Mouse (Mus musculus): ENCODE data around the gene Commd4. TPM values are rescaled to one million over a fixed set of nuclear protein-coding genes. Genes with fewer than 3 reads are reported as not detected.
A peak's percentile ranks its signal among the peaks of the same experiment; 100 is the strongest.

Gene Commd4
- polyA plus RNA-seq, 1 experiment from 2014 or later, result 191 TPM

- ATAC-seq (no peak), DNase-seq (ENCODE audit: low spot score) (peak; percentile 33)
- Histone ChIP-seq H3K9me3 (replicated peaks; ENCODE audit: control insufficient read depth, low read length) (no peaks in the 10 kb centered on the region), H3K4me2 (ENCODE audit: low read length) (no peak overlapping the region), H3K27ac (ENCODE audit: low read depth, low read length) (no peak overlapping the region), H3K36me3 (ENCODE audit: control insufficient read depth, insufficient read depth, low read length) (no peaks in the 10 kb centered on the region), H3K4me3 (ENCODE audit: low read depth, low read length) (no peak overlapping the region), H3K9ac (ENCODE audit: low read length) (no peak overlapping the region), H3K27me3 (replicated peaks; ENCODE audit: control insufficient read depth, insufficient read depth, low read length) (no peaks in the 10 kb centered on the region), H3K4me1 (ENCODE audit: control insufficient read depth, insufficient read depth, low read length) (peaks cover 2% of the 10 kb centered on the region; the same call in 1 of the 2 replicates)
- 13% methylated on average over 3 of the region's 3 CpGs for WGBS
Measured at GRCm38 (mm10) chr9:57162496-57162895, 4.4 kb upstream of the Commd4 start.

- H3K4me1 ChIP-seq (ENCODE audit: control insufficient read depth, insufficient read depth, low read length), result peaks cover 6% of the 10 kb centered on the region; the same call in 1 of the 2 replicates
- WGBS, result 39% methylated on average over 11 of the region's 11 CpGs
- no peaks in the 10 kb centered on the region for H3K9me3 ChIP-seq (replicated peaks; ENCODE audit: control insufficient read depth, low read length)
- DNase-seq (ENCODE audit: low spot score) (no peak), ATAC-seq (peak; percentile 27)
- H3K9ac ChIP-seq (ENCODE audit: low read length), result peak overlapping the region; percentile 72
- no peaks in the 10 kb centered on the region for H3K27me3 ChIP-seq (replicated peaks; ENCODE audit: control insufficient read depth, insufficient read depth, low read length)
- 0 out of 2 replicates have a peak, but pooled peaks cover 3% of the 10 kb centered on the region for H3K36me3 ChIP-seq (ENCODE audit: control insufficient read depth, insufficient read depth, low read length)
- peak overlapping the region; percentile 60 for H3K4me3 ChIP-seq (ENCODE audit: low read depth, low read length)
- H3K4me2 ChIP-seq (ENCODE audit: low read length), result peak overlapping the region; percentile 65
- no peak overlapping the region; the same call in 1 of the 2 replicates for H3K27ac ChIP-seq (ENCODE audit: low read depth, low read length)
Measured at GRCm38 (mm10) chr9:57158506-57158905, 375 bp upstream of the Commd4 start.

GRCm38 (mm10) chr9:57157499-57157898 is 632 bp downstream of the Commd4 start:
- ATAC-seq (no peak), DNase-seq (ENCODE audit: low spot score) (no peak)
- Histone ChIP-seq H3K4me1 (ENCODE audit: control insufficient read depth, insufficient read depth, low read length) (peaks cover 6% of the 10 kb centered on the region; the same call in 1 of the 2 replicates), H3K4me2 (ENCODE audit: low read length) (peak overlapping the region; percentile 65), H3K27me3 (replicated peaks; ENCODE audit: control insufficient read depth, insufficient read depth, low read length) (no peaks in the 10 kb centered on the region), H3K9ac (ENCODE audit: low read length) (peak overlapping the region; percentile 72), H3K27ac (ENCODE audit: low read depth, low read length) (no peak overlapping the region), H3K36me3 (ENCODE audit: control insufficient read depth, insufficient read depth, low read length) (0 out of 2 replicates have a peak, but pooled peaks cover 3% of the 10 kb centered on the region), H3K9me3 (replicated peaks; ENCODE audit: control insufficient read depth, low read length) (no peaks in the 10 kb centered on the region), H3K4me3 (ENCODE audit: low read depth, low read length) (peak overlapping the region; percentile 60)
- 32% methylated on average over 13 of the region's 13 CpGs for WGBS

- Histone ChIP-seq H3K27ac (ENCODE audit: low read depth, low read length) (no peak overlapping the region), H3K9ac (ENCODE audit: low read length) (no peak overlapping the region), H3K27me3 (replicated peaks; ENCODE audit: control insufficient read depth, insufficient read depth, low read length) (no peaks in the 10 kb centered on the region), H3K36me3 (ENCODE audit: control insufficient read depth, insufficient read depth, low read length) (0 out of 2 replicates have a peak, but pooled peaks cover 3% of the 10 kb centered on the region), H3K4me2 (ENCODE audit: low read length) (peak overlapping the region; percentile 65), H3K4me1 (ENCODE audit: control insufficient read depth, insufficient read depth, low read length) (peaks cover 6% of the 10 kb centered on the region; the same call in 1 of the 2 replicates), H3K9me3 (replicated peaks; ENCODE audit: control insufficient read depth, low read length) (no peaks in the 10 kb centered on the region), H3K4me3 (ENCODE audit: low read depth, low read length) (no peak overlapping the region)
- no peak for ATAC-seq
- WGBS, result 85% methylated on average over 8 of the region's 8 CpGs
- no peak for DNase-seq (ENCODE audit: low spot score)
Measured at GRCm38 (mm10) chr9:57156823-57157222, 1.3 kb downstream of the Commd4 start.

GRCm38 (mm10) chr9:57156383-57156782 is 1.7 kb downstream of the Commd4 start:
- no peak overlapping the region for H3K4me2 ChIP-seq (ENCODE audit: low read length)
- no peak for DNase-seq (ENCODE audit: low spot score)
- 0 out of 2 replicates have a peak, but pooled peaks cover 3% of the 10 kb centered on the region for H3K36me3 ChIP-seq (ENCODE audit: control insufficient read depth, insufficient read depth, low read length)
- H3K27ac ChIP-seq (ENCODE audit: low read depth, low read length), result no peak overlapping the region
- H3K4me3 ChIP-seq (ENCODE audit: low read depth, low read length), result no peak overlapping the region
- H3K9ac ChIP-seq (ENCODE audit: low read length), result no peak overlapping the region
- no peaks in the 10 kb centered on the region for H3K9me3 ChIP-seq (replicated peaks; ENCODE audit: control insufficient read depth, low read length)
- no peaks in the 10 kb centered on the region for H3K27me3 ChIP-seq (replicated peaks; ENCODE audit: control insufficient read depth, insufficient read depth, low read length)
- H3K4me1 ChIP-seq (ENCODE audit: control insufficient read depth, insufficient read depth, low read length), result peaks cover 6% of the 10 kb centered on the region; the same call in 1 of the 2 replicates
- no peak for ATAC-seq
- WGBS, result 93% methylated on average over 7 of the region's 7 CpGs

GRCm38 (mm10) chr9:57152331-57152730 is 5.8 kb downstream of the Commd4 start:
- H3K4me3 ChIP-seq (ENCODE audit: low read depth, low read length), result no peak overlapping the region
- no peak overlapping the region for H3K9ac ChIP-seq (ENCODE audit: low read length)
- H3K27ac ChIP-seq (ENCODE audit: low read depth, low read length), result no peak overlapping the region
- H3K36me3 ChIP-seq (ENCODE audit: control insufficient read depth, insufficient read depth, low read length), result 0 out of 2 replicates have a peak, but pooled peaks cover 3% of the 10 kb centered on the region
- peaks cover 7% of the 10 kb centered on the region for H3K4me1 ChIP-seq (ENCODE audit: control insufficient read depth, insufficient read depth, low read length)
- DNase-seq (ENCODE audit: low spot score) (no peak), ATAC-seq (no peak)
- no peaks in the 10 kb centered on the region for H3K9me3 ChIP-seq (replicated peaks; ENCODE audit: control insufficient read depth, low read length)
- no peaks in the 10 kb centered on the region for H3K27me3 ChIP-seq (replicated peaks; ENCODE audit: control insufficient read depth, insufficient read depth, low read length)
- H3K4me2 ChIP-seq (ENCODE audit: low read length), result no peak overlapping the region
- 46% methylated on average over 6 of the region's 6 CpGs for WGBS

- H3K9me3 ChIP-seq (replicated peaks; ENCODE audit: control insufficient read depth, low read length), result no peaks in the 10 kb centered on the region
- no peak overlapping the region for H3K9ac ChIP-seq (ENCODE audit: low read length)
- H3K4me2 ChIP-seq (ENCODE audit: low read length), result no peak overlapping the region
- no peak overlapping the region for H3K27ac ChIP-seq (ENCODE audit: low read depth, low read length)
- DNase-seq (ENCODE audit: low spot score) (no peak), ATAC-seq (no peak)
- H3K27me3 ChIP-seq (replicated peaks; ENCODE audit: control insufficient read depth, insufficient read depth, low read length), result no peaks in the 10 kb centered on the region
- 0 out of 2 replicates have a peak, but pooled peaks cover 3% of the 10 kb centered on the region for H3K36me3 ChIP-seq (ENCODE audit: control insufficient read depth, insufficient read depth, low read length)
- H3K4me1 ChIP-seq (ENCODE audit: control insufficient read depth, insufficient read depth, low read length), result peaks cover 11% of the 10 kb centered on the region
- 87% methylated on average over 5 of the region's 5 CpGs for WGBS
- H3K4me3 ChIP-seq (ENCODE audit: low read depth, low read length), result no peak overlapping the region
Measured at GRCm38 (mm10) chr9:57150192-57150591, 7.9 kb downstream of the Commd4 start.

- H3K4me1 ChIP-seq (ENCODE audit: control insufficient read depth, insufficient read depth, low read length), result peaks cover 11% of the 10 kb centered on the region
- no peaks in the 10 kb centered on the region for H3K9me3 ChIP-seq (replicated peaks; ENCODE audit: control insufficient read depth, low read length)
- peak overlapping the region; percentile 67; the same call in 1 of the 2 replicates for H3K9ac ChIP-seq (ENCODE audit: low read length)
- H3K27me3 ChIP-seq (replicated peaks; ENCODE audit: control insufficient read depth, insufficient read depth, low read length), result no peaks in the 10 kb centered on the region
- WGBS, result 69% methylated on average over 6 of the region's 6 CpGs
- no peak for ATAC-seq
- H3K4me2 ChIP-seq (ENCODE audit: low read length), result peak overlapping the region; percentile 54
- peaks cover 7% of the 10 kb centered on the region; the same call in 1 of the 2 replicates for H3K36me3 ChIP-seq (ENCODE audit: control insufficient read depth, insufficient read depth, low read length)
- H3K4me3 ChIP-seq (ENCODE audit: low read depth, low read length), result peak overlapping the region; percentile 51
- H3K27ac ChIP-seq (ENCODE audit: low read depth, low read length), result peak overlapping the region; percentile 86; the same call in 1 of the 2 replicates
- no peak for DNase-seq (ENCODE audit: low spot score)
Measured at GRCm38 (mm10) chr9:57149021-57149420, 9.1 kb downstream of the Commd4 start.

- ATAC-seq, result peak; percentile 94
- peak; percentile 97 for DNase-seq (ENCODE audit: low spot score)
- no peaks in the 10 kb centered on the region for H3K27me3 ChIP-seq (replicated peaks; ENCODE audit: control insufficient read depth, insufficient read depth, low read length)
- no peaks in the 10 kb centered on the region for H3K9me3 ChIP-seq (replicated peaks; ENCODE audit: control insufficient read depth, low read length)
- peak within 1 kb of the TSS; percentile 54 for H3K4me2 ChIP-seq (ENCODE audit: low read length)
- peak within 1 kb of the TSS; percentile 51 for H3K4me3 ChIP-seq (ENCODE audit: low read depth, low read length)
- WGBS, result under 1% methylated on average over 27 of the region's 27 CpGs
- peaks cover 11% of the 10 kb centered on the region for H3K4me1 ChIP-seq (ENCODE audit: control insufficient read depth, insufficient read depth, low read length)
- H3K27ac ChIP-seq (ENCODE audit: low read depth, low read length), result peak within 1 kb of the TSS; percentile 86
- H3K9ac ChIP-seq (ENCODE audit: low read length), result peak within 1 kb of the TSS; percentile 67
- peaks cover 9% of the 10 kb centered on the region; the same call in 1 of the 2 replicates for H3K36me3 ChIP-seq (ENCODE audit: control insufficient read depth, insufficient read depth, low read length)
Measured at GRCm38 (mm10) chr9:57148144-57148878, 9.8 kb downstream of the Commd4 start, which contains the start of gene Neil1. TSS of gene Neil1 (minus strand) at chr9:57148305.

All from forebrain, embryonic 14.5 days (tissue).